In the genomic region with DNA sequence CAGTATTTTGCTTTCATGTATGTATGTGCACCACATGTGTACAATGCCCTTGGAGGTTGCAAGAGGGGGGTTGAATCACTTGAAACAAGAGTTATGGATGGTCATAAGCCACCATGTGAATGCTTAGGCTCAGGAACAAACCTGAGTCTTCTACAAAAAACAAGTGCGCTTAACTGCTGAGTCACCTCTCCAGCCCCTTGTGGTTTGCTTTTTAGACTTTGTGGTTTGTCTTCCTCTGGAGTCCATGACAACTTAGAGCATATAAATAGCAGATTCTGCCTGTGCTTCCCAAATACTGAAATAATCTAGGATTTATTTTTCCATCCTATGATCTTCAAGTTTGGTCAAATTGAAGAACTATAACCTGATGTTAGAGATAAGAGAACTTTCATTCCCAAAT, we compare ENCODE assay signal across 1 mouse cellular context.
TF ChIP-seq lines count a peak whose summit lies in the region.

No protein-coding gene starts in this region.

TF ChIP-seq in C2C12, 6 proteins besides CTCF, POLR2A, EP300 and RAD21:
- TF ChIP-seq MYOG (IDR thresholded peaks at IDR 0.05; ENCODE audit: control insufficient read depth, extremely low read depth, insufficient read length) (no peak), FOSL1 (IDR thresholded peaks at IDR 0.05; ENCODE audit: insufficient read depth, low read length, poor library complexity, severe bottlenecking) (peak; percentile 75), CEBPB (IDR thresholded peaks at IDR 0.05; ENCODE audit: low read depth) (no peak), USF1 (IDR thresholded peaks at IDR 0.05; ENCODE audit: low read depth) (no peak), MYOD1 (IDR thresholded peaks at IDR 0.05; ENCODE audit: control insufficient read depth, insufficient read length, low read depth) (no peak), MAX (IDR thresholded peaks at IDR 0.05) (no peak)
TF ChIP-seq in C2C12: peak in this region for 1.
